Mouse (Mus musculus) embryo, embryonic 9.5 days (tissue): Measurements from ENCODE around the gene Msh2.
A peak's percentile ranks its signal among the peaks of the same experiment; 100 is the strongest.

ENCODE experiments used
- DNase-seq: peaks from one replicate; pipeline ENCODE4 v3.0.0-alpha.2; 2017; ENCODE audit errors: extremely low spot score

Msh2 gene

GRCm38 (mm10) chr17:87700101-87700500 lies 28.0 kb downstream of the Msh2 start:
- DNase-seq = no peak

- DNase-seq = no peak
These were observed 52.6 kb downstream of the Msh2 start for GRCm38 (mm10) chr17:87724727-87725126.

- DNase-seq = no peak
These were observed 54.6 kb downstream of the Msh2 start for GRCm38 (mm10) chr17:87726489-87727356.

DNA sequence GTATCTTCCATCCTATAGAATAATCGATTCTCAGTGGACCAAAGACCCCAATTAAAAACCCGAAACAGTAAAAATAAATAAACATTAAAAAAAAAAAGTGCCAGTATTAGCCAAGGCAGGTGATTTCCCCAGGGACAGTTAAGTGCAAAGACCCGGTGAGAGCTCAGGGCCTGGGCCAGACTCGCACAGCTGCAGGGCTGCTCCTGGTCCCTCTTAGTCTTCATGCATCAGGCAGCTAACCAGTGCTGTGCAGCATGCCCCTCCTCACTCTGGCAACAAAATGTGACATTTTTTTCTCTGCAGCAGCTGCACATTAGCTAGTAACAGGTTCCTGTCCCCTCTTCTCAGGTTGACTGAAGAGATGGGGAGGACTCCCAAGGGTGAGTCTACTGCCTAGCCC lies 59.8 kb downstream of the Msh2 start:
- DNase-seq = no peak

DNA sequence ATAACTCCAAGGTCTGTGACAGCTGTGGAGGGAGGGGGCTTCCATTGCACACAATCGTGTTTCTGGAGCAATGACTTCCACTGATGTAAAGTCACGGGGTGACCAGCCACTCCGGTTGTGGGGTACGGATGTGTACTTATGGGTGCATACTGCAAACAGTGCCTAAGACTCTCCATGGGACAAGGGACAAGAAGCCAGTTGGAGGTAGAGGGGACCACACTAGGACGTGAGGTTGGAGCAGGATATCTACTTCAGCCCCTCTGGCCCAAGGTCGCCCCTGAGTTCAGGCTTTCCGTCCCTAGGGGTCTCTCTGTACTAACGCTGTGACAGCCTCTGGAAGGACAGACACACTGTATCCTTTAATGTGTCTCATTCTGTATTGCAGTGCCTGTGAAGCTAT lies 62.3 kb downstream of the Msh2 start:
- no peak for DNase-seq

- no peak for DNase-seq
These were observed 65.0 kb downstream of the Msh2 start for GRCm38 (mm10) chr17:87737144-87737543.

DNA sequence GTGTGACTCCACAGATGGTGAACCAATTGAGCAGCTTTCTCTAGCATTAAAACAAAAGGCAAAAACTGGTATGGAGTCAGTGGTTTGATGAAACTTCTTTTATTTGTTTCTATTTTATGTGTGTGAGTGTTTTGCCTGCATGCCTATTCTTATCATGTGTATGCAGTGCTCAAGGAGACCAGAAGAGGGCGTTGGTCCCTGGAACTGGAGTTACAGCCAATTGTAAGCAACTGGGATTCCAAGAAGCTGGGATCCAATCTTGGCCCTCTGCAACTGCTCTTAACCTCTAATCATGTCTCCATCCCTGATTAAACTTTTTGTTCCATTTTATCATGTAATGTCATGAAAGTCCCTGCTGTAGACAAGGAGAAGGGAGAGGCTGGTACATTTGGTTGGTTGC lies 67.7 kb downstream of the Msh2 start:
- DNase-seq = no peak

DNA sequence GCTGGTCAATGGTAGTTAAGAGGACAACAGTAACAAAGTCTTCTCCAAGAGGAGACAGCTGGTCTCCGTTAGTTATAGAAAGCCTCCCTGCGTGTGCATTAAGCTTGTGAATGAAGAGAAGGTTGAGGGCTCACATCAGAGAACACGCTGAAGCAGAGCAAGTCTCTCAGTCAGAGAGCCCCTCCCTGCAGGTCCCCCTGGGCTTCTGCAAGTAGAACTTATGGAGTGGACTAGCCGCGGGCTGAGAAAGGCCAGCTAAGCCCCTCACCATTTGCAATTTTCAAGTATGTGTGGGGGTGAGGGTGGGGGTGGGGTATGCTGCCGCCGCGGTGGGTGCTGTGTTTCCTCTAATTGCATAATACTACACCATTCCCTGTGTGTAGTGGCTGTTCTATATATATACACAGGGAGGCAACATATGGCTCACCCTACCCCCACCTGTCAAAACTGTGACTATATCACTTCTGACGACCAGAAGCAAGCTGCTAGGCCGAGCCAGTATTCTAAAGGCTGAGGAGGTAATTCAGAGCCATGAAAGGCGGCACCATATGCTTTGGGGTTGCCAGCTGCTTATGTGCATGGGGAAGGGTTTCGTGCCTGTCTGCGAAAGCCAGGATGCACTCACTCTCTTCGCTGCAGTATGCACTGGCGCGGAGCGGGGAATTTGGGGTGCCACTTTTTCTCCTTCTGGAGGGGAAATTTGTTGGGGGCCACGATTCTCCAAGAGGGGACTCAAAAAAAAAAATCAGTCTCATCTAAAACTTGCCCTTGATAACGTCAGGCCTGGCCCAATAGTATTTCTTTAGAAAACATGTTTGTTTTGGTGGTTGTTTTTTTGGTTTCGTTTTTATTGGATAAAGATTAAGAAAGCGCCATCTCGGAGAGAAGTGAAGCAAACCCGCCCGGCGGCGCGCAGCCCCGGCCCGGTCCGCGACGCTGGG lies 73.1 kb downstream of the Msh2 start:
- DNase-seq = peak; percentile 11

DNA sequence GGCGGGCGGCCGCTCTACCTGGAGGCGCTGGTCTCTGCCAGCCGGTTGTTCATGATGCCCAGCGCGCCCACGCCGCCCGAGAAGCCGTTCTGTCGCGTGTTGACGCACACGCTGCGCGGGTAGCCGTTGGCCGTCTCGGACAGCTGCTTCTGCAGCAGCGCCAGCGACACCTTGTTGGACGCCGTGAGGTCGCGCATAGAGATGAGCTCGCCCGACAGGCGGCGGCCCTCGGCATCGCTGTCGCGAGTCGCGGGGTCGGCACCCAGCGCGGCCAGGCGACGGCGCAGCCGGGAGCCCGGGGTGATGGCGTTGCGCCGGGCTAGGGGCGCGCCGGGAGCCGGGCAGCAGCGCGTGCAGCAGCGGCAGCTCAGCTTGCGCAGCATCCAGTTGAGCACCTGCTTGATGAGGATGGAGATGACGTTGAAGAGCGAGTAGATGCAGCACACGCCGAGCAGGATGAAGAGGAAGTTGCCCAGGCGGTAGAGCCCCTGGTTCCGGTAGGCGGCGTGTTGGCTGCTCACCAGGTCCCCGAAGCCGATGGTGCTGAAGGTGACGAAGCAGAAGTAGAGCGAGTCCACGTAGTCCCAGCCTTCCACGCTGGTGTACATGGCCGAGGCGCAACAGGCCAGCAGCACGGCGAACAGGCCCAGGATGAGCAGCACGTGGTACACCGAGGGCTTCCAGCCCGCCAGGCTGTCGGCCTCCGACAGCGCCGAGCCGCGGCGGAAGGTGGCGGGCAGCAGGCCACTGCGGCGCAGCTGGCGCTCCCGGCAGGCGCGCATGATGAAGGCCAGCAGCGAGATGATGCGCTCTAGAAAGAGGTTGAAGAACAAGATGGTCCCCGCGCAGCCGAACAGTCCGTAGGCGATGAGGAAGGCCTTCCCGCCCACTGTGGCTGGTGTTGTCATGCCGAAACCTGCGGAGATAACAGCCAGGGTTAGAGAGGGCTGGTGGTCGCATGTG lies 74.1 kb downstream of the Msh2 start:
- peak; percentile 60 for DNase-seq

DNA sequence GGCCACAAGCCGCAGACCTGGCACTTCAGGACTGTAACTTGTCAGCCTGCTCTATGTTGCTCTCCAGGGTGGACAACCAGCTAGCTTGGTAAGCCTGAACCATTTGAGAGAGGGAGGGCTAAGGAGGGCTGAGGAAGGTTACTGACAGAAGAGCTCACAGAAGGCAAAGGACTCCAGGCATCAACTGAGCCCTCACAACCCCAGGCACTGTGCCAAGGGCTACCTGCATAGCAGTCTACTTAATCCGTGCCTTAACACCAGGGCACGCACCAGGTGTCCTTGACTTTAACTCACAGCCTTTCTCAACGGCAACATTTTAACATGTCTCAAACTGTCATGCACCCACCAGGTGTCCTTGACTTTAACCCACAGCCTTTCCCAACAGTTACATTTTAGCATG lies 88.2 kb downstream of the Msh2 start:
- DNase-seq = no peak

DNA sequence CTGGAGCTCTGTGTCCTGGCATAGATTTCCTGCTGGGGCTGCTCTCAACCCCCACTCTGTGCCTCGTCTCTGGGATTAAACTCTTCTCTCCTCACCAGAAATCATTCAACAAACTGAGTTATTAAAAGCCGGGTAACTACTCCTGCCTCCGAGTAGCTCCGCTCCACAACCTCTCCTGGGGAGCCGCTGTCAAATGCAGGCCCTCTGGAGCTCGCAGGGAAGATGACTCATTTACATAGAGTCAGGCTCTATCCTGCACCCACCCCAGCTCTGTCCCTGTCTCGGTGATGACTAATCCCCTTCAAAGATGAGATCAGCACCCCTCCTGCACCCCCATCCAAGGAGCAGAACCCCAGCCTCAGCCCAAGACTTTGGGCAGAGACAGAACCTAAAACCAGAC lies 91.0 kb downstream of the Msh2 start:
- no peak for DNase-seq

- no peak for DNase-seq
These were observed 92.9 kb downstream of the Msh2 start for GRCm38 (mm10) chr17:87765031-87765430.

- no peak for DNase-seq
These were observed 94.8 kb downstream of the Msh2 start for GRCm38 (mm10) chr17:87766888-87767287.

DNA sequence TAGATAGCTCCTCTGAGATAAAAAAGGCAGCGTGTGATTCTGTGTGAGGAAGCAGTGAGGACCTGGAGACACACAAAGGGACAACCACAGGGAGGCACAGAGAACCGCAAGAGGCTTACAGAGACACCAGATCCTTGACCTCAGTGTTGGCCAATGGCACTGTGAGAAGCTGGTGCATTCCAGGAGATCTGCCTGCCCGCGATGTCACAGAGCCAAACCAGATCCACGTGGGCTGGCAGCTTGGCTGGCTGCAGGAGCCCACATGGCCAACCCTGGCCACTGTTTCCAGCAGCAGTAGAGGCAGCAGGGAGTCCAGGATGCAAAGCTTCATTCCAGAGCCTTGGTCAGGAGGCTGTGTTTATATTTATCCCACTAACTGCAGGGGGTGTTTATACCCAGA lies 98.6 kb downstream of the Msh2 start:
- DNase-seq = no peak

DNA sequence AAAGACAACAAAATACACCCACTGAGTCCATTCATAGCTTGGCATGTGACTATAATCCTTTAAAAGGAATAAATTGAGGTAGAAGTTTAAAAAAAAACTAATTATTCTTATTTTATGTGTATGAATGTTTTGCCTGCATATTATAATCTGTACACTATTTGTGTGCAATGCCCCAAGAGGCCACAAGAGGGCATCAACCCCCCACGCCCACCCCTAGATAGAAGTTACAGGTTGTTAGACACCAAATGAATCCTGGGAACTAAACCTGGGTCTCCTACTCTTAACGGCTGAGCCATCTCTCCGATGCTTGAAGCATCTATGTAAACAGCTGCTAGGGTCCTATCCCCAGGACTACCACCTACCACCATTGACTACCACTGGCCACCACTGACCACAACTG lies 101.0 kb downstream of the Msh2 start:
- no peak for DNase-seq
